Comparison of ENCODE assay signal across 9 mouse cellular contexts in the genomic region with DNA sequence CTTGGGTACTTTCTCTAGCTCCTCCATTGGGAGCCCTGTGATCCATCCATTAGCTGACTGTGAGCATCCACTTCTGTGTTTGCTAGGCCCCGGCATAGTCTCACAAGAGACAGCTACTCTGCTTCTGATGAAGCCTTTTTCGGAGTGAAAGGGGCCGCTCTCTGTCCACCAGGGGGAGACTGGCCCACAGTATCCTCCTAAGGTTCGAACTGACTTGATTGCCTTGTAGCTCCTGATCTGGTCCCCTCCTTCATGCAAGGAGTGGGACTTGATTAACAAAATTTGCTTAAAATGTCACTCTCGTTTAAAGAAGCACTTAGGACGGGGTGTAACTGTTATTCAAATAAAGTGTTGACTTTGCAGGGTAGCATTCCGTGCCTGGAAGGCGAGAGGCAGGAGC.
A peak's percentile ranks its signal among the peaks of the same experiment; 100 is the strongest.
DNase-seq lines count a peak whose midpoint lies in the region; ATAC-seq lines count a peak whose summit lies in the region.
"Had no signal": no experiment of that assay in that cellular context is flagged by ENCODE, and none has a peak within 500 bp of the region (broad histone marks: within the 10 kb centered on the region; RNA-seq: fewer than 3 reads in every experiment).

No protein-coding gene starts in this region.

- H3K27me3 ChIP-seq in hindbrain, embryonic 10.5 days (ENCODE audit: insufficient read depth, poor library complexity, severe bottlenecking) = no peaks in the 10 kb centered on the region
- H3K27me3 ChIP-seq in hindbrain, embryonic 16.5 days (replicated peaks; ENCODE audit: control insufficient read depth, insufficient read depth, low read length) = no peaks in the 10 kb centered on the region
- H3K27me3 ChIP-seq in lung, embryonic 15.5 days = no peaks in the 10 kb centered on the region
- H3K27me3 ChIP-seq in midbrain, embryonic 13.5 days = no peaks in the 10 kb centered on the region

- 42% methylated on average over 8 of the region's 8 CpGs for WGBS in hindbrain, embryonic 10.5 days
- 44% methylated on average over 8 of the region's 8 CpGs for WGBS in hindbrain, embryonic 16.5 days
- WGBS in lung, embryonic 15.5 days = 29% methylated on average over 8 of the region's 8 CpGs
- 39% methylated on average over 8 of the region's 8 CpGs for WGBS in midbrain, embryonic 13.5 days

- no peak overlapping the region for H3K27ac ChIP-seq in hindbrain, embryonic 10.5 days
- no peak overlapping the region for H3K27ac ChIP-seq in hindbrain, embryonic 16.5 days (ENCODE audit: low read depth, low read length)
- H3K27ac ChIP-seq in lung, embryonic 15.5 days = no peak overlapping the region
- H3K27ac ChIP-seq in midbrain, embryonic 13.5 days = no peak overlapping the region

- no peak overlapping the region for H3K4me2 ChIP-seq in hindbrain, embryonic 16.5 days (ENCODE audit: low read length)
- no peak overlapping the region for H3K4me2 ChIP-seq in lung, embryonic 15.5 days
- no peak overlapping the region for H3K4me2 ChIP-seq in midbrain, embryonic 13.5 days (replicated peaks)

- H3K4me3 ChIP-seq in hindbrain, embryonic 10.5 days = no peak overlapping the region
- H3K4me3 ChIP-seq in hindbrain, embryonic 16.5 days (ENCODE audit: low read length) = no peak overlapping the region
- H3K4me3 ChIP-seq in lung, embryonic 15.5 days = no peak overlapping the region
- H3K4me3 ChIP-seq in midbrain, embryonic 13.5 days (replicated peaks) = no peak overlapping the region

- H3K4me1 ChIP-seq in hindbrain, embryonic 10.5 days (replicated peaks) = no peaks in the 10 kb centered on the region
- H3K4me1 ChIP-seq in hindbrain, embryonic 16.5 days (ENCODE audit: control insufficient read depth, insufficient read depth, low read depth, low read length) = no peaks in the 10 kb centered on the region
- peaks cover 4% of the 10 kb centered on the region; the same call in 1 of the 2 replicates for H3K4me1 ChIP-seq in lung, embryonic 15.5 days
- 0 out of 2 replicates have a peak, but pooled peaks cover 3% of the 10 kb centered on the region for H3K4me1 ChIP-seq in midbrain, embryonic 13.5 days (replicated peaks)

- no peak for ATAC-seq in hindbrain, embryonic 16.5 days
- ATAC-seq in lung, embryonic 15.5 days (ENCODE audit: borderline replicate concordance, extremely low read depth, low FRiP score, low TSS enrichment) = peak; percentile 46; the same call in 1 of the 2 replicates
- ATAC-seq in midbrain, embryonic 13.5 days = 0 out of 2 replicates have a peak, but pooled peaks have one; percentile 55
- no peak for ATAC-seq in CD4-positive, CD25-positive, alpha-beta regulatory T cell, adult 4 months

- peak; percentile 31 for DNase-seq in hindbrain, embryonic 10.5 days (ENCODE audit: low spot score)
- no peak for DNase-seq in lung, adult 18-20 months
- DNase-seq in ZHBTc4 (ENCODE audit: low read depth, low spot score) = peak; percentile 48
- DNase-seq in ovary, postnatal 36 days (ENCODE audit: low spot score) = no peak
- DNase-seq: cerebellum, adult 2 months had no signal

- H3K9me3 ChIP-seq in hindbrain, embryonic 10.5 days = no peaks in the 10 kb centered on the region
- no peaks in the 10 kb centered on the region for H3K9me3 ChIP-seq in hindbrain, embryonic 16.5 days (ENCODE audit: control insufficient read depth, low read length)
- no peaks in the 10 kb centered on the region for H3K9me3 ChIP-seq in lung, embryonic 15.5 days
- H3K9me3 ChIP-seq in midbrain, embryonic 13.5 days = no peaks in the 10 kb centered on the region

- H3K36me3 ChIP-seq in hindbrain, embryonic 10.5 days = no peaks in the 10 kb centered on the region
- no peaks in the 10 kb centered on the region for H3K36me3 ChIP-seq in hindbrain, embryonic 16.5 days (ENCODE audit: control insufficient read depth, insufficient read depth, low read length)
- no peaks in the 10 kb centered on the region for H3K36me3 ChIP-seq in lung, embryonic 15.5 days
- H3K36me3 ChIP-seq in midbrain, embryonic 13.5 days = no peaks in the 10 kb centered on the region

- H3K9ac ChIP-seq in hindbrain, embryonic 16.5 days (ENCODE audit: low read depth, low read length) = no peak overlapping the region
- H3K9ac ChIP-seq in lung, embryonic 15.5 days = no peak overlapping the region
- no peak overlapping the region for H3K9ac ChIP-seq in midbrain, embryonic 13.5 days (replicated peaks)

Comparison
In these comparisons a context has a peak if more than half of its experiments do, and no peak if none do; other contexts are left out.
1. DNase-seq: peak in hindbrain, embryonic 10.5 days (single experiment) and ZHBTc4 (single experiment); none in lung, adult 18-20 months (0 of 2) and ovary, postnatal 36 days (single experiment).
2. ATAC-seq: peak in lung, embryonic 15.5 days (single experiment) and midbrain, embryonic 13.5 days (single experiment); none in hindbrain, embryonic 16.5 days (single experiment) and CD4-positive, CD25-positive, alpha-beta regulatory T cell, adult 4 months (single experiment).